Mouse (Mus musculus) embryo, embryonic 9.5 days (tissue): Measurements from ENCODE around the gene Kank1.
"Not testable (repeated sequence)": the region's sequence is repeated elsewhere in the genome, so short reads cannot be mapped to it uniquely, and the experiment has no call there.

ENCODE experiments used
- DNase-seq: peaks from one replicate; pipeline ENCODE4 v3.0.0-alpha.2; 2017; ENCODE audit errors: extremely low spot score

The Kank1 gene

GRCm38 (mm10) chr19:25439807-25440206, 203.0 kb downstream of the Kank1 start:
- no peak for DNase-seq

DNA sequence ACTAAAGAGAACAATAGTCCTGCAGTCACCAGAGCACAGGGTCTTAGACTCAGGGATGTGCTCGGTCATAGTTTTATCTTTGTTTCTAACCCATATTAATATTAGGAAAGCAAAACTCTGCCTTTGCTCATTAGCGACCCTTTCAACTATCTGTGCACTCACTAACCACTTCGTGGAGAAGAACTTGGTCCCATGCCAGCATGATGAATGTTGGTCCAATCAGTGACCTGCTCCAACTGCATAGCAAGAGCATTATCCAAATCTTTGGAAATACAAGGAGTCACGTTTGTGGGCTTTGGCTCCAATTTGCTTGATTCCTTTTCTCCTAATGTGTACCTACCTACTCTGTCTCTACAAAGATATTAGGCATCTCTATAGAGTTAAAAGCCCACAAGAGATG, 204.0 kb downstream of the Kank1 start:
- no peak for DNase-seq

- peak; percentile 69 for DNase-seq
Measured at GRCm38 (mm10) chr19:25445054-25445453, 208.3 kb downstream of the Kank1 start.

DNA sequence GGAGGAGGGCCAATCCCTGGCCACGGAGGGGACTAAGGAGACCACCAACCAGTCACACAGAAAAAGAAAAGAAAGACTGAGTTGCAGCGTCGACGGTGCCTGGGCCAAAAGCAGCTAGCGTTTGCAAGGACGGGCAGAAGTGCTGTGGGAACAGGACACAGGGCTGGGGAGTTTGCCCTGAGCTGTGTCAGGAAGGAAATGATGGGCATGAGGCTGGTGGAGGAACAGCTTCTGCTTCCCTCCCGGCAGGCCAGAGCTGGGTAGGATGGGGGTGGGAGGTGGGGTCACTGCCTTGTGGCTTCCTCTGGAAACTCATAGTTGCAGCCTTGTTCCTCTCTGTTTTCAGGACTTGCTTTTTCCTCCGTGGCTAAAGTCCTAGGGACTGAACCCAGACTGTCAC, 209.1 kb downstream of the Kank1 start:
- no peak for DNase-seq

- DNase-seq: no peak
Measured at GRCm38 (mm10) chr19:25446683-25447082, 209.9 kb downstream of the Kank1 start.

- no peak for DNase-seq
Measured at GRCm38 (mm10) chr19:25447373-25447772, 210.6 kb downstream of the Kank1 start.

DNA sequence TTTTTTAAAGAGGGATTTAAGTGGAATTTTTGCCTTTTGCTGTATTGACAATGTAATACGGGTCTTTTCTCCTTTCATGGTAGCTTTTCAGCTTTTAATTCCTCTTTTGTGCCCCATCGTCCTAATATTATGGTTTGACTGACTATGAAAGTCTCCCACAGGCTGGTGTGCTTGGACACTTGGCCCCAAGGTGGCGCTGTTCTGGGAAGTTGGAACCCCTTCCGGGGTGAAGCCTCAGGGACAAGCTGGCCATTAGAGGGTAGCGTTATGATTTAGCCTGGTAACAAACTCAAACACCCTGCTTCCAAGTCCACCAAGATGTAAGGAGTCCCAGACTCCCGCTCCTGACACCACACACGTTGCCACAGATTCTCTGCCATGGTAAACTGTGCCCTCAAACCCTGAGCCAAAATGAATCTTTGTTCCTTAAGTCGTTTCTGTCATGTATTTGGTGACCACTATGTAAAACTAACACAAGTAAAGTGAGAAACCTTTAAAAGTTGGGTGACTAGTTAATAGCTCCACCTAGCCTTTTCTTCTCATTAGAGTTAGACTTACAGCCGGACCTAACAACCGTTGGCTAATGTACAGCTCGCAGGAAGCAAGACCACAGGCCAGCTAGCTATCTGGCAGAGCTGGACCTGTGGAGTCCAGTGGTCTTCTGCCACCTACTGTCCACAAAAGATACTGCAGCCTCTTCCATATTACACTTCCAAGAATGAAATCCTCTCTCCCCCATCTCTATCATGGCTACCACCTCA, 214.3 kb downstream of the Kank1 start:
- DNase-seq: peak; percentile 68

DNA sequence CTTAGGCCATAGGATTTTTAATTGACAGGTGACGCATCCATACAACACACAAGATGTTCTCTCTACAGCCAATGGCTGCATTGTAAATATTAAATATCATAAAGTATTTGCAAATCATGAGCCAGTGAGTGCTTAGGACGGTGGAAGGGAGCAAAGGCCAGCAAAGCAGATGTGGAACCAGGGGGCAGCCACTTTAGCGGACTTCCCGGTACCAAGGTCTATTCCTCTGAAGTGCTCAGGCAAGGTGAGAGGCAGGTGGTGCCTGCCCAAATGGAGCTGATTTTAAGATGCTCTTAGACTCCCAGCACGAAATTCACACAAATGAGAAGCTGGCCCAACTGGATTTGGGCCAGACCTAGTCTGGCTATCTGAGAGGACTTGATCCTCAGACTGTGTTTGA, 216.4 kb downstream of the Kank1 start:
- no peak for DNase-seq

DNA sequence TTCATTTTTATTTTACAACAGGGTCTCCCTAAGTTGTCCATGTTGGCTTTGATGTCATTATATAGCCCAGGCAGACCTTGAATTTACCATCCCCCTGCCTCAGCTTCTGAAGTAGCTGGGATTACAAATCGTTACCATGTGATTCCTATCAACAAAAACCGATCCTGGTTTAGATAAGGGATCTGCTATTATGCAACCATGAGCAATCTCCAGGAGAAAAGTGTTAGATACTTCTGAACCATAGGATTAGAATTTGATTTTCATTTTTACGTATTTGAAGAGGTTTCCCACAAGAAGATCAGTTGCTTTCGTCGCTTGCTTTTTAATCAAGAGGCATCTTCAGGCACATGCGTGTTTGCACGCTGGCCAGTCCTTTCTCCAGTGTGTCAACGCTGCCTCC, 224.0 kb downstream of the Kank1 start:
- DNase-seq: no peak

DNA sequence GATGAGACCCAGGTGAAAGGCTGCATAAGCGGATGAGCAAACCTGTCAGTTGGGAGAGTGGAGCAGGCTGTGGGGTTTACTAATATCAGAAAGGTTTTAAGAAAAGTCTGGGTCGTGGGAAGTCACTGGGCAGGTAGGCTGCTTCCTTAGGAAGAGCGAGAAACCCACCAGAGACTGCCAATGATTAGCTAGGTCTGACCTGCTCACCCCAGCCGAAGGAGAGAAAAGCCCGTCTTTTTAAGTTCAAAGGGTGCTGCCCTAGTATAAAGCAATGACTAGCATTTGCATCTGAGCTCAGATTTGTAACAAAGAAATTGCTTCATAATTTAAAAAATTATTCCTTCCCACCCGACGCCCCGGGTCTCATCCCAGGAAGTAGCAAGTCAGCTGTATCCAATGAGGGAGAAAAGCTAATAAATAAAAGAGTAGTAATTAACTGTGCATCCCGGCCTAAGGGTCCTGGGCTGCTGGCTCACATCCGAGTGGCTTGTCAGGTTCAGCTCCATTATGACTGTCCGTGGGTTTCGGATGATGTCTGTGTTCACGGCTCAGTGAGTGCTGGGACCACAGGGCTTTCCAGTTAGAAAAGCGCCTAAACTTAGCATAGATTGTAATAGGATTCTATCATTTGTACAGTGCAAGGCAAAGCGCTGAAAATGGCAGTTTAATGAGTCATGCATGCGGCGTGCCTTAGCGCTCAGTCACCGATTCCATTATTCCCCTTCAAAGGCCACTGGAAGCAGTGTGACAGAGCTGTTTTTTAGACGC, 225.0 kb downstream of the Kank1 start:
- DNase-seq: no peak

- DNase-seq: not testable (repeated sequence)
Measured at GRCm38 (mm10) chr19:25475806-25476205, 239.0 kb downstream of the Kank1 start.

DNA sequence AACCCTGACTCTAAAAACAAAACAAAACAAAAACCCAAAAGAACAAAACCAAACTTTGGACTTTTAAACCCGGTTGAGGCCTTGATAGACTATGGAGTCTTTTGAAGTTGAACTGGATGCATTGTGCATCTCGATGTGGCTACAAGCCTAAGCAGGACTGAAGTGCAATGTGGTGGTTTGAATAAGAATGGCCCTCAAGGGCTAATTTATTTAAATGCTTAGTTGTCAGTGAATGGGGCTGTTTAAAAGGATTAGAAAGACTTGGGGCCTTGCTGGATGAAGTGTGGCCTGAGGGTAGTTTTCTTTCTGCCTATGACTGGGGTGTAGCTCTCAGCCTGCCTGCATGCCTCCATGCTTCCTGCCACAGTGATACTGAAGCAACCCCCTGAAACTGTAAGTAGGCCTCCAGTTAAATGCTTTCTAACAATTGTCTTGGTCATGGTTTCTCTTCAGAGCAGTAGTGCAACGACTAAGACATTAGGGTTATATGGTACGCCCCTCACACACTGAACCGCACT, 242.4 kb downstream of the Kank1 start:
- no peak for DNase-seq

GRCm38 (mm10) chr19:25480820-25481219, 244.0 kb downstream of the Kank1 start:
- no peak for DNase-seq
